ENCODE assay signal across 8 mouse cellular contexts in the genomic region with DNA sequence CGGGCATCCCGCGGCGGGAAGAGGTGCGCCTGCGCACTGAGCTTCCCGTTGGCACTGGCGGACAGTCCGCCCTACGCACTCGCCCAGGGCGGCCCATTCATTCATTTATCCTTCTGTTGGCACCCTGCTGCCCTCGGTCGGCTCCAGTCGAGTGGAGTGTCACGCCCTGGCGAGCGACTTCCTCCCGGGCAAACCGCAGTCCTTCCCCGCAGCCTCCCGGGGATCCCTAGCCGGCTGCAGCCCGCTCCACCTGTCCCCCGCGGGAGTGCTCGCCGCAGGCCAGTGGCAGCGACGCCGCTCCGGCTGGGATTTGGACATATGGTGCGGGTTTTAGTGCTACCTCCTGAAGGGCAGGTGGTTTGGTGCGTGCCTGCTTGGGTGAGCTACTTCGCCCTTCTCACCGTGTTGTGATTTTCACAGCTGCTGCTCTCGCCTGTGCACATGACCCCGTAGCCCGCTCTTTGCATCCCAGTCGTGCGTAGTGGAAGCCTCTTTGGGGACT. TPM values are rescaled to one million over a fixed set of nuclear protein-coding genes. Genes with fewer than 3 reads are reported as not detected.
DNase-seq lines count a peak whose midpoint lies in the region; ATAC-seq and TF ChIP-seq lines count a peak whose summit lies in the region.

No protein-coding gene starts in this region.

- ATAC-seq in inflammation-experienced regulatory T-cells, adult 6 months = peak; percentile 76
- peak; percentile 85 for ATAC-seq in midbrain, postnatal 0 days (ENCODE audit: low FRiP score)

- H3K27me3 ChIP-seq in midbrain, postnatal 0 days (ENCODE audit: insufficient read depth, low read length) = no peaks in the 10 kb centered on the region

- no peak for TF ChIP-seq CTCF in left cerebral cortex, adult 2 months (IDR thresholded peaks at IDR 0.05)
- TF ChIP-seq CTCF in cortical plate, adult 2 months (IDR thresholded peaks at IDR 0.05; ENCODE audit: extremely low read depth, insufficient read depth, low read length) = no peak
- no peak for TF ChIP-seq CTCF in midbrain, postnatal 0 days (IDR thresholded peaks at IDR 0.05)

- intact Hi-C loops in left cerebral cortex, adult 2 months (cut with DNase I) = loop anchor here (5.0 kb wide), 1 partner anchor 102 kb away; no protein-coding TSS in a partner anchor

- no peaks in the 10 kb centered on the region for H3K9me3 ChIP-seq in midbrain, postnatal 0 days (ENCODE audit: low read length)

- peak overlapping the region; percentile 80 for H3K27ac ChIP-seq in left cerebral cortex, adult 2 months
- no peak overlapping the region for H3K27ac ChIP-seq in cortical plate, adult 2 months (ENCODE audit: insufficient read depth, low read length)
- peak overlapping the region; percentile 52; the same call in 1 of the 2 replicates for H3K27ac ChIP-seq in midbrain, postnatal 0 days (ENCODE audit: low read depth, low read length)

- 0 out of 2 replicates have a peak, but pooled peaks cover 1% of the 10 kb centered on the region for H3K4me1 ChIP-seq in cortical plate, adult 2 months (ENCODE audit: control insufficient read depth, insufficient read depth, low read length)
- H3K4me1 ChIP-seq in midbrain, postnatal 0 days (ENCODE audit: insufficient read depth, low read length) = no peaks in the 10 kb centered on the region

- peak overlapping the region; percentile 65 for H3K9ac ChIP-seq in midbrain, postnatal 0 days (replicated peaks; ENCODE audit: low read length, poor library complexity, severe bottlenecking)

- no peak for DNase-seq in left cerebral cortex, adult 2 months (ENCODE audit: extremely low spot score in 1 of 2, low spot score in 2 of 2)
- no peak for DNase-seq in left cerebral cortex, adult 9 months (ENCODE audit: low spot score in 2 of 2)
- DNase-seq in midbrain, postnatal 0 days (ENCODE audit: low spot score) = peak; percentile 12
- DNase-seq in gastrocnemius, adult 18-20 months (ENCODE audit: low spot score) = no peak
- DNase-seq in right cerebral cortex, postnatal 4 days = no peak
- DNase-seq in lung, postnatal 25 days (ENCODE audit: low spot score) = no peak

- peaks cover 5% of the 10 kb centered on the region; the same call in 1 of the 2 replicates for H3K36me3 ChIP-seq in midbrain, postnatal 0 days (ENCODE audit: insufficient read depth, low read length)

- peak overlapping the region; percentile 69 for H3K4me3 ChIP-seq in left cerebral cortex, adult 2 months
- H3K4me3 ChIP-seq in cortical plate, adult 2 months (ENCODE audit: insufficient read depth, low read length) = peak overlapping the region; percentile 94
- H3K4me3 ChIP-seq in midbrain, postnatal 0 days (ENCODE audit: low read depth, low read length) = peak overlapping the region; percentile 80

- under 1% methylated on average over 40 of the region's 41 CpGs for WGBS in midbrain, postnatal 0 days

- no peak for TF ChIP-seq POLR2A in cortical plate, adult 2 months (IDR thresholded peaks at IDR 0.05; ENCODE audit: extremely low read depth, insufficient read depth, low read length)

- peak overlapping the region; percentile 61 for H3K4me2 ChIP-seq in midbrain, postnatal 0 days (ENCODE audit: low read depth, low read length, poor library complexity, severe bottlenecking)

RNA-seq across cellular contexts. Expression of a gene that starts 0.4 kb away (rescaled TPM):
- 10 to 100 TPM; 12.9 to 13.7 TPM for total RNA-seq in left cerebral cortex, adult 2 months (2021)
- 21.0 and 22.5 TPM in 2 replicates for polyA plus RNA-seq in cortical plate, adult 2 months (2012; rRNA removed)
- polyA plus RNA-seq in inflammation-experienced regulatory T-cells, adult 6 months (2017; shearing (Covaris generic)) = 10 to 100 TPM; 18.7 to 25.1 (median 22.2) TPM
- 25.0 and 27.8 TPM in 2 replicates for total RNA-seq in midbrain, postnatal 0 days (2014; rRNA removed)
- 24.7 and 27.3 TPM in 2 replicates for polyA plus RNA-seq in midbrain, postnatal 0 days (2015; fragmentation: Nextera tagmentation; extraction: Ambion mirVana)
- under 1 TPM; 0.09 to 0.27 TPM for total RNA-seq in gastrocnemius, adult 18-20 months (2021)

RNA-seq across cellular contexts. Expression of a gene that starts 38.4 kb away (rescaled TPM):
- 1 to 10 TPM; 1.2 to 1.8 TPM for total RNA-seq in left cerebral cortex, adult 2 months (2021)
- 1.7 and 1.8 TPM in 2 replicates for polyA plus RNA-seq in cortical plate, adult 2 months (2012; rRNA removed)
- not detected for polyA plus RNA-seq in inflammation-experienced regulatory T-cells, adult 6 months (2017; shearing (Covaris generic))
- 5.3 and 8.3 TPM in 2 replicates for total RNA-seq in midbrain, postnatal 0 days (2014; rRNA removed)
- 5.4 and 5.7 TPM in 2 replicates for polyA plus RNA-seq in midbrain, postnatal 0 days (2015; fragmentation: Nextera tagmentation; extraction: Ambion mirVana)
- not detected for total RNA-seq in gastrocnemius, adult 18-20 months (2021)

Comparison
In these comparisons a context has a peak if more than half of its experiments do, and no peak if none do; other contexts are left out.
1. RNA of a gene that starts 0.4 kb away (total RNA-seq): 25.0 to 27.8 TPM in midbrain, postnatal 0 days and 12.9 to 13.7 TPM in left cerebral cortex, adult 2 months; 0.09 to 0.27 TPM in gastrocnemius, adult 18-20 months; every median in the first group is over 10 times any median in the second.
2. Peak in every context shown above with its lines, with median percentiles within 50 percentile points of each other: H3K4me3 ChIP-seq.